Mouse (Mus musculus): ENCODE data around the gene Gm5148. TPM values are rescaled to one million over a fixed set of nuclear protein-coding genes. Genes with fewer than 3 reads are reported as not detected.
A peak's percentile ranks its signal among the peaks of the same experiment; 100 is the strongest.

Gm5148 gene
- 1.4 and 3.7 TPM in 2 replicates for polyA plus RNA-seq (2014; fragmentation: Nextera tagmentation; extraction: Ambion mirVana)

GRCm38 (mm10) chr3:37724171-37724804 is at the start of gene Gm5148:
TSS of gene Gm5148 (minus strand) at chr3:37724490.
- Histone ChIP-seq H3K27ac (ENCODE audit: low read depth, low read length) (no peak within 1 kb of the TSS), H3K9ac (ENCODE audit: low read depth, low read length) (no peak within 1 kb of the TSS), H3K36me3 (ENCODE audit: control insufficient read depth, insufficient read depth, low read length) (no peaks in the 10 kb centered on the region), H3K4me3 (ENCODE audit: low read depth, low read length) (peak within 1 kb of the TSS; percentile 43), H3K27me3 (ENCODE audit: control insufficient read depth, insufficient read depth, low read length) (peaks cover 38% of the 10 kb centered on the region), H3K9me3 (replicated peaks; ENCODE audit: control insufficient read depth, low read length) (no peaks in the 10 kb centered on the region), H3K4me2 (peak within 1 kb of the TSS; percentile 76), H3K4me1 (ENCODE audit: control insufficient read depth, insufficient read depth, low read length) (peaks cover 14% of the 10 kb centered on the region; the same call in 1 of the 2 replicates)
- ATAC-seq (replicated peaks; ENCODE audit: insufficient number of reproducible peaks, low FRiP score, low TSS enrichment) = no peak
- whole genome bisulfite sequencing (ENCODE audit: insufficient replicate concordance) = 2% methylated on average over 24 of the region's 24 CpGs

GRCm38 (mm10) chr3:37770951-37771350 is 46.7 kb upstream of the Gm5148 start:
- Histone ChIP-seq H3K9ac (ENCODE audit: low read depth, low read length) (no peak overlapping the region), H3K9me3 (replicated peaks; ENCODE audit: control insufficient read depth, low read length) (no peaks in the 10 kb centered on the region), H3K4me2 (no peak overlapping the region), H3K4me3 (ENCODE audit: low read depth, low read length) (no peak overlapping the region), H3K27ac (ENCODE audit: low read depth, low read length) (no peak overlapping the region), H3K36me3 (ENCODE audit: control insufficient read depth, insufficient read depth, low read length) (no peaks in the 10 kb centered on the region), H3K27me3 (ENCODE audit: control insufficient read depth, insufficient read depth, low read length) (no peaks in the 10 kb centered on the region), H3K4me1 (ENCODE audit: control insufficient read depth, insufficient read depth, low read length) (peaks cover 8% of the 10 kb centered on the region)
- no peak for ATAC-seq (replicated peaks; ENCODE audit: insufficient number of reproducible peaks, low FRiP score, low TSS enrichment)

- no peak overlapping the region; the same call in 1 of the 2 replicates for H3K4me2 ChIP-seq
- no peaks in the 10 kb centered on the region for H3K36me3 ChIP-seq (ENCODE audit: control insufficient read depth, insufficient read depth, low read length)
- H3K4me3 ChIP-seq (ENCODE audit: low read depth, low read length) = no peak overlapping the region
- no peaks in the 10 kb centered on the region for H3K27me3 ChIP-seq (ENCODE audit: control insufficient read depth, insufficient read depth, low read length)
- H3K27ac ChIP-seq (ENCODE audit: low read depth, low read length) = peak overlapping the region; percentile 60
- H3K4me1 ChIP-seq (ENCODE audit: control insufficient read depth, insufficient read depth, low read length) = peaks cover 8% of the 10 kb centered on the region
- H3K9me3 ChIP-seq (replicated peaks; ENCODE audit: control insufficient read depth, low read length) = no peaks in the 10 kb centered on the region
- 29% methylated on average over 5 of the region's 5 CpGs for WGBS (ENCODE audit: insufficient replicate concordance)
- H3K9ac ChIP-seq (ENCODE audit: low read depth, low read length) = no peak overlapping the region
- ATAC-seq (replicated peaks; ENCODE audit: insufficient number of reproducible peaks, low FRiP score, low TSS enrichment) = 0 out of 2 replicates have a peak, but pooled peaks have one; percentile 39
These were observed 45.0 kb upstream of the Gm5148 start for GRCm38 (mm10) chr3:37769268-37769756.

GRCm38 (mm10) chr3:37767147-37768015 is 43.1 kb upstream of the Gm5148 start:
- Histone ChIP-seq H3K4me3 (ENCODE audit: low read depth, low read length) (no peak overlapping the region), H3K27ac (ENCODE audit: low read depth, low read length) (no peak overlapping the region), H3K27me3 (ENCODE audit: control insufficient read depth, insufficient read depth, low read length) (no peaks in the 10 kb centered on the region), H3K4me2 (no peak overlapping the region), H3K9ac (ENCODE audit: low read depth, low read length) (no peak overlapping the region), H3K36me3 (ENCODE audit: control insufficient read depth, insufficient read depth, low read length) (no peaks in the 10 kb centered on the region), H3K9me3 (replicated peaks; ENCODE audit: control insufficient read depth, low read length) (no peaks in the 10 kb centered on the region), H3K4me1 (ENCODE audit: control insufficient read depth, insufficient read depth, low read length) (peaks cover 8% of the 10 kb centered on the region)
- ATAC-seq (replicated peaks; ENCODE audit: insufficient number of reproducible peaks, low FRiP score, low TSS enrichment) = no peak
- WGBS (ENCODE audit: insufficient replicate concordance) = 55% methylated on average over 12 of the region's 12 CpGs

GRCm38 (mm10) chr3:37766628-37767027 is 42.3 kb upstream of the Gm5148 start:
- H3K4me2 ChIP-seq = no peak overlapping the region
- no peak overlapping the region for H3K4me3 ChIP-seq (ENCODE audit: low read depth, low read length)
- H3K27ac ChIP-seq (ENCODE audit: low read depth, low read length) = no peak overlapping the region
- peaks cover 8% of the 10 kb centered on the region for H3K4me1 ChIP-seq (ENCODE audit: control insufficient read depth, insufficient read depth, low read length)
- no peaks in the 10 kb centered on the region for H3K9me3 ChIP-seq (replicated peaks; ENCODE audit: control insufficient read depth, low read length)
- ATAC-seq (replicated peaks; ENCODE audit: insufficient number of reproducible peaks, low FRiP score, low TSS enrichment) = no peak
- no peaks in the 10 kb centered on the region for H3K27me3 ChIP-seq (ENCODE audit: control insufficient read depth, insufficient read depth, low read length)
- H3K36me3 ChIP-seq (ENCODE audit: control insufficient read depth, insufficient read depth, low read length) = no peaks in the 10 kb centered on the region
- H3K9ac ChIP-seq (ENCODE audit: low read depth, low read length) = no peak overlapping the region
- 44% methylated on average over 4 of the region's 4 CpGs for WGBS (ENCODE audit: insufficient replicate concordance)

- Histone ChIP-seq H3K27ac (ENCODE audit: low read depth, low read length) (no peak overlapping the region), H3K4me2 (no peak overlapping the region), H3K36me3 (ENCODE audit: control insufficient read depth, insufficient read depth, low read length) (no peaks in the 10 kb centered on the region), H3K9ac (ENCODE audit: low read depth, low read length) (no peak overlapping the region), H3K9me3 (replicated peaks; ENCODE audit: control insufficient read depth, low read length) (no peaks in the 10 kb centered on the region), H3K4me3 (ENCODE audit: low read depth, low read length) (no peak overlapping the region), H3K4me1 (ENCODE audit: control insufficient read depth, insufficient read depth, low read length) (peaks cover 8% of the 10 kb centered on the region), H3K27me3 (ENCODE audit: control insufficient read depth, insufficient read depth, low read length) (no peaks in the 10 kb centered on the region)
- ATAC-seq (replicated peaks; ENCODE audit: insufficient number of reproducible peaks, low FRiP score, low TSS enrichment) = no peak
- 76% methylated on average over 5 of the region's 5 CpGs for WGBS (ENCODE audit: insufficient replicate concordance)
These were observed 41.7 kb upstream of the Gm5148 start for GRCm38 (mm10) chr3:37765971-37766370.

- no peak overlapping the region for H3K27ac ChIP-seq (ENCODE audit: low read depth, low read length)
- ATAC-seq (replicated peaks; ENCODE audit: insufficient number of reproducible peaks, low FRiP score, low TSS enrichment) = no peak
- 58% methylated on average over 3 of the region's 3 CpGs for WGBS (ENCODE audit: insufficient replicate concordance)
These were observed 41.0 kb upstream of the Gm5148 start for GRCm38 (mm10) chr3:37765275-37765674.

GRCm38 (mm10) chr3:37762303-37762702 is 38.0 kb upstream of the Gm5148 start:
- Histone ChIP-seq H3K4me1 (ENCODE audit: control insufficient read depth, insufficient read depth, low read length) (peaks cover 3% of the 10 kb centered on the region), H3K27me3 (ENCODE audit: control insufficient read depth, insufficient read depth, low read length) (no peaks in the 10 kb centered on the region), H3K27ac (ENCODE audit: low read depth, low read length) (no peak overlapping the region), H3K36me3 (ENCODE audit: control insufficient read depth, insufficient read depth, low read length) (no peaks in the 10 kb centered on the region), H3K4me3 (ENCODE audit: low read depth, low read length) (no peak overlapping the region), H3K9ac (ENCODE audit: low read depth, low read length) (no peak overlapping the region), H3K4me2 (no peak overlapping the region), H3K9me3 (replicated peaks; ENCODE audit: control insufficient read depth, low read length) (no peaks in the 10 kb centered on the region)
- WGBS (ENCODE audit: insufficient replicate concordance) = 64% methylated on average over 3 of the region's 3 CpGs
- ATAC-seq (replicated peaks; ENCODE audit: insufficient number of reproducible peaks, low FRiP score, low TSS enrichment) = no peak

More at GRCm38 (mm10) chr3:37765275-37765674, 41.0 kb upstream of the Gm5148 start:
- Histone ChIP-seq H3K9me3 (replicated peaks; ENCODE audit: control insufficient read depth, low read length) (no peaks in the 10 kb centered on the region), H3K4me3 (ENCODE audit: low read depth, low read length) (no peak overlapping the region), H3K4me1 (ENCODE audit: control insufficient read depth, insufficient read depth, low read length) (peaks cover 8% of the 10 kb centered on the region), H3K9ac (ENCODE audit: low read depth, low read length) (no peak overlapping the region), H3K27me3 (ENCODE audit: control insufficient read depth, insufficient read depth, low read length) (no peaks in the 10 kb centered on the region), H3K4me2 (no peak overlapping the region), H3K36me3 (ENCODE audit: control insufficient read depth, insufficient read depth, low read length) (no peaks in the 10 kb centered on the region)
